Comparison of ENCODE assay signal across 13 mouse cellular contexts in the genomic region with DNA sequence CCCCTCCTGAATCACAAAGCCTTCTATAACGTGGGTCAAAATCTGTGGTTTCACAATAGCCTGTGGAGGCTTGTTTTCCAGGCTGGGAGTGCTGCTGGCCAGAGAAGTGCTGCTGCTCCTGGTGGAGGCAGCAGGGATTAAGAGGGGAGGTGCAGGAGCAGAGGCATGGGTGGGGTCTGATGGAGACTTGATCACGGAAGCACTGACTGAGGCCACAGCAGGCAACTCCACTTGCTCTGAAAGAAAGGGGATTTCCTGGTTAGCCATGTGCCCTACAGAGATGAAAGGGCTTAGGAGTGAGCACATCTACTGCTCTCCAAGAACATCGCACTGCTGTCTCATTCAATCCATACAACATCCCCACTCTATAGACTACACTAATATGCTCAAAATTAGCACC. TPM values are rescaled to one million over a fixed set of nuclear protein-coding genes. Genes with fewer than 3 reads are reported as not detected.
DNase-seq lines count a peak whose midpoint lies in the region; ATAC-seq and TF ChIP-seq lines count a peak whose summit lies in the region.
"Had no signal": no experiment of that assay in that cellular context is flagged by ENCODE, and none has a peak within 500 bp of the region (broad histone marks: within the 10 kb centered on the region; RNA-seq: fewer than 3 reads in every experiment).

No protein-coding gene starts in this region.

- peaks cover 39% of the 10 kb centered on the region for H3K36me3 ChIP-seq in heart, embryonic 10.5 days
- peaks cover 41% of the 10 kb centered on the region for H3K36me3 ChIP-seq in heart, postnatal 0 days (replicated peaks; ENCODE audit: control insufficient read depth, insufficient read depth, low read length)

- H3K4me2 ChIP-seq in heart, postnatal 0 days (ENCODE audit: low read depth, low read length) = no peak overlapping the region

- no peaks in the 10 kb centered on the region for H3K9me3 ChIP-seq in heart, embryonic 10.5 days
- H3K9me3 ChIP-seq in heart, postnatal 0 days (replicated peaks; ENCODE audit: control insufficient read depth, low read length) = no peaks in the 10 kb centered on the region

- no peaks in the 10 kb centered on the region for H3K27me3 ChIP-seq in heart, embryonic 10.5 days (ENCODE audit: insufficient read depth, poor library complexity, severe bottlenecking)
- no peaks in the 10 kb centered on the region for H3K27me3 ChIP-seq in heart, postnatal 0 days (ENCODE audit: control insufficient read depth, insufficient read depth, low read length)

- no peak overlapping the region for H3K9ac ChIP-seq in heart, postnatal 0 days (replicated peaks; ENCODE audit: low read depth, low read length)

- TF ChIP-seq EP300 in heart, postnatal 0 days (IDR thresholded peaks at IDR 0.05; ENCODE audit: low read depth) = no peak

- peak; percentile 77 for DNase-seq in heart, embryonic 10.5 days (ENCODE audit: low spot score)
- no peak for DNase-seq in heart, adult 8-10 months (ENCODE audit: low spot score)
- DNase-seq in 3T3-L1 (ENCODE audit: low read depth, low spot score) (peak; percentile 9), ES-CJ7 (ENCODE audit: low read depth, low spot score) (peak; percentile 87)
- peak; percentile 38 for DNase-seq in heart, postnatal 0 days (ENCODE audit: low spot score)
- DNase-seq in cerebellum, adult 18-20 months = no peak
- DNase-seq in left cerebral cortex, postnatal 36 days (ENCODE audit: low spot score in 2 of 2) = no peak
- no peak for DNase-seq in ovary, adult 18-20 months (ENCODE audit: low spot score)
- DNase-seq: adrenal gland, adult 8-10 months; left cerebral cortex, postnatal 4 days; thymus, postnatal 14 days had no signal

- TF ChIP-seq CTCF in heart, postnatal 0 days (IDR thresholded peaks at IDR 0.05; ENCODE audit: low read depth) = peak; percentile 27

- peak; percentile 70 for ATAC-seq in heart, postnatal 0 days (ENCODE audit: insufficient read depth, low read depth)
- ATAC-seq: forebrain, embryonic 16.5 days; hindbrain, postnatal 0 days had no signal

- WGBS in heart, embryonic 10.5 days = 51% methylated on average over 3 of the region's 3 CpGs
- WGBS in heart, postnatal 0 days = 62% methylated on average over 3 of the region's 3 CpGs

- intact Hi-C loops in left cerebral cortex, postnatal 36 days (cut with DNase I) = no loop called here

- no peak overlapping the region for H3K4me3 ChIP-seq in heart, embryonic 10.5 days
- no peak overlapping the region for H3K4me3 ChIP-seq in heart, postnatal 0 days (ENCODE audit: low read depth, low read length)

- no peaks in the 10 kb centered on the region for H3K4me1 ChIP-seq in heart, embryonic 10.5 days
- no peaks in the 10 kb centered on the region for H3K4me1 ChIP-seq in heart, postnatal 0 days (ENCODE audit: control insufficient read depth, insufficient read depth)

- H3K27ac ChIP-seq in heart, embryonic 10.5 days = no peak overlapping the region
- no peak overlapping the region for H3K27ac ChIP-seq in heart, postnatal 0 days (ENCODE audit: low read depth)
- H3K27ac ChIP-seq: hindbrain, postnatal 0 days had no signal

RNA-seq across cellular contexts. Expression of a gene that starts 39.4 kb away (rescaled TPM):
- polyA plus RNA-seq in heart, embryonic 10.5 days (2016; fragmentation: Nextera tagmentation; extraction: Ambion mirVana) = 4.7 and 5.3 TPM in 2 replicates
- total RNA-seq in heart, adult 8-10 months (2022) = 10 to 100 TPM; 15.4 to 19.3 (median 17.6) TPM
- 10.3 and 14.5 TPM in 2 replicates for total RNA-seq in heart, postnatal 0 days (2014; rRNA removed; ENCODE audit: low replicate concordance)
- polyA plus RNA-seq in heart, postnatal 0 days (2015; fragmentation: Nextera tagmentation; extraction: Ambion mirVana) = 3.3 and 3.6 TPM in 2 replicates
- 10 to 100 TPM; 32.1 to 42.0 TPM for total RNA-seq in left cerebral cortex, postnatal 36 days (2021)

Comparison
In these comparisons a context has a peak if more than half of its experiments do, and no peak if none do; other contexts are left out.
1. DNase-seq: peak in heart, embryonic 10.5 days (single experiment), 3T3-L1 (single experiment), ES-CJ7 (single experiment) and heart, postnatal 0 days (single experiment); none in heart, adult 8-10 months (single experiment), cerebellum, adult 18-20 months (0 of 2), left cerebral cortex, postnatal 36 days (0 of 2) and ovary, adult 18-20 months (single experiment).